Mouse (Mus musculus): Measurements from ENCODE around the gene Pald1. TPM values are rescaled to one million over a fixed set of nuclear protein-coding genes. Genes with fewer than 3 reads are reported as not detected.

The Pald1 gene
- 8.6 and 9.2 TPM in 2 replicates for polyA plus RNA-seq (2012; rRNA removed)

GRCm38 (mm10) chr10:61383021-61383714 is at the start of gene Pald1:
Gene Pald1, minus strand, starts transcription at chr10:61383530.

DNA sequence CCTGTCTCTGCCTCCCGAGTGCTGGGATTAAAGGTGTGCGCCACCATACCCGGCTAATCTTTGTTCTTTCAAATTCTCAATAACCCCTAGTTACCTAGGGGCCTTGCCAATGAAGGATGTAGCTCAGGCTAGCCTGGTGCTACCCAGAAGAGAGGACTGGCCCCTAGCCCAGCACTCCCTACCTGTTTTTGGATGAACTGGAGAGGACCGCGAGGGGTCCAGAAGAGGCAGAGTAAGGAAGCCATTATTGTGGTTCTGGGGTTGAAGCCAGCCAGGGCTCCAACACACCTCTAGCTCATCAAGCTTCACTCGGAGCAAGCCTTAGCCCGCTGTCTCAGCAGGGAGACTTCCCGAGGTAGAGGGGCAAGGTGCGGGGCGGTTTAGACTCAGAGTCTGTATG is 34.3 kb upstream of the Pald1 start, which contains the start of gene Nodal:
Nodal (plus strand) TSS at position 301 of the 400 bp plus-strand sequence.

DNA sequence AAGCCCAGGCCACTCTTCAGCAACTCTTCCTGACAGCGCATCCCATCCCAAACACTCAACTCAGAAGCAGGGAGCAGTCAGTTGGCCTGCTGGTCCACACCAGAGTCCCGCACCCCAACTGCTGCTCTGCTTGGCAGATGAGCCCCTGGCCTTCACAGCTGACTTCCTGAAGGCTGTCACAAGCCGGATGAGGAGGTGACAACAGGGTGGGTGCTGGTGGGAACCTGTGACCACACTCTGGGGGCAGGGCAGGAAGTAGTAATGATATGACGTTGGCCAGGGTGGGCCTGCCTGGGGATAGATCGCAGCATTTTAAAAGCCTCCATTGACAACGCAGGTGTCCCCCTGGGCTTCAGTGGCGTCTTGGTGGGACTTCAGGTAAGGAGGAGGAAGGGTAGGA is 85.9 kb downstream of the Pald1 start, which contains the start of gene Prf1:
Prf1 (plus strand) TSS at position 357 of the 400 bp plus-strand sequence.

DNA sequence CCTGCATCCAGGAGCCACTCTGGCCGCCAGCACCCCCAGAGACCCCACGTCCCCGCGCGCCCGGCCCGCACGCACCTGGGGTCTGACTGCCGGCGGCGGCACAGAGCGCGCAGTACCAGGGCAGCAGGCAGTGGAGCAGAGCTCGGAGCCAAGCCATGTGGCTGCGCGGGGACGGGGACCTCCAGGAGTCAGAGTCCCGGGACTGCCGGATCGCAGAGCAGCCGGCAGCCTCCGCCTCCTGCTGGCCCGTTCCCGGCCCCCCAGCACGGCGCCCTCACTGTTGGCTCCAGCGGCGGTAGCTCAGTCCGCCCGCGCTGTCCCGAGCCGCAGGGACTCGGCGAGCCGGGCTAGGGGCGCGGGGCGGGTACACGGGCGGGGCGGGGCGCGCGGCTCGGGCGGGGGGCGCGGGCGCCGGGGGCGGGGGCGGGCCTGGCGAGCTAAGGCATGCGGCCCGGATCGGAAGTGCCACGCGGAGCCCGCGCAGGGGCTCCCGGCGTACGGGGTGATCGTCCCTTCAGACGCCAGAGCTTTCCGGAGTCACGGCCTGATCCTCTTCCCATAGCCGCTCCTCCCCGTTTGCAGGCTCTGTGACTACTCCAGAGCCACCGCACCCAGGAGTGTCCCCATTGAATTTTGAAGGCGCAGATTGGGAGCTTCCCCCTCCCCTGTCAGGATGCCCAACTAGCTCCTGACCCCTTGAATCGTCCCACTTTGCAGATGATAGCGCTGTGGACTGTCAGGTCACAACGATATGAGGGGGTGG is 110.1 kb downstream of the Pald1 start, which contains the start of gene Adamts14:
Adamts14 (minus strand) TSS at position 358 of the 763 bp plus-strand sequence.

Other genes with a start within 250 kb of the Pald1 start
- 25.7 and 27.4 TPM in 2 replicates for gene Sgpl1, start 235.8 kb downstream of the Pald1 start, polyA plus RNA-seq (2012; rRNA removed)
- 0.20 TPM in 1 of 2 replicates, not detected in the other for gene Tbata, start 211.6 kb downstream of the Pald1 start, polyA plus RNA-seq (2012; rRNA removed)
- 1.6 and 1.8 TPM in 2 replicates for gene Adamts14, start 110.1 kb downstream of the Pald1 start, polyA plus RNA-seq (2012; rRNA removed)
- 0.27 and 0.38 TPM in 2 replicates for gene Prf1, start 85.7 kb downstream of the Pald1 start, polyA plus RNA-seq (2012; rRNA removed)
- 0.07 and 0.08 TPM in 2 replicates for gene Nodal, start 34.4 kb upstream of the Pald1 start, polyA plus RNA-seq (2012; rRNA removed)
- gene Eif4ebp2, start 69.1 kb upstream of the Pald1 start, polyA plus RNA-seq (2012; rRNA removed): 103 and 119 TPM in 2 replicates
- gene Lrrc20, start 92.3 kb upstream of the Pald1 start, polyA plus RNA-seq (2012; rRNA removed): 7.5 and 10.2 TPM in 2 replicates
- 0.40 and 0.52 TPM in 2 replicates for gene Npffr1, start 212.0 kb upstream of the Pald1 start, polyA plus RNA-seq (2012; rRNA removed)

Measured in colon, adult 2 months (tissue).